Mouse (Mus musculus): ENCODE data around the gene Tmem120a.

The Tmem120a gene

DNA sequence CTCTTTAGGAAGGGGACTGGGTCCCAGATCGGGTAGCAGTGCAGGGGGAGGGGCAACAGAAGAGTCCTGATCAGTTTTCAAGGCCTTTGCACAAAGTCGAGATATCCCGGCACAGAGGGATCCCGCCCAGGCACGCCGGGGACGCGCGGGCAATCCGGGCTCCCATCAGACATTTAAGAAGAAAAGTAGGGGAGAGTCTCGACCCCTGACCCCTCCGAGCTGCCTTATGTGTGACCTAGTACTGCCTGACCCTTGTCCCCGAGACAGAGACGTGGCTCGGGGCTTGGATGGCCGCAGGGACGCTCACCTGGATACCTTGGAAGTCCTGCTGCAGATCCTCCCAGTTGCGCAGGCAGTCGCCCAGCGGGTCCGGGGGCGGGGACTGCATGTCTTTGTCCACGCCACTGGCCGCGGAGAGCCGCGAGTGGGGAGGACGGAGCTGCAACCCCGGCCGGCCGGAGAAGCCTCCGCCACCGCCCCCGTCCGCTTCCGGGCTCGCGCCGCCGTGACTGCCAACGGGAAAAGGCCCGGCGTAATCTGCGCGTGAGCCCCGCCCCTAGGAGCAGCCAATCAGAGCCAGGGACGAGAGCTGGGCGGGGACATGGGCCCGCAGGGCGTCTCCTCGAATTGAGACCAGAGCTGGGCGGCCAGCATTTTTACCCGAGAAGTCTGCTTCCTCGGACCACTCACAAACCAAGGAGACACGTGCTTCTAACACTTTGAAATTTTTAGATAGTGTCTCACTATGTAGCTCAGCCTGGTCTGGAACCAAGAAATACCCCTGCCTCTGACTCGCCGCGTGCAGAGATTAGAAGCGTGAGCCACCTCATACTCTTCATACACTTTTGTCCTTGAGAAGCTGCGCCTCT, at the start of gene Tmem120a:
Tmem120a (minus strand) TSS at position 708 of the 869 bp plus-strand sequence.
- peak; percentile 96 for DNase-seq (ENCODE audit: low spot score)

DNA sequence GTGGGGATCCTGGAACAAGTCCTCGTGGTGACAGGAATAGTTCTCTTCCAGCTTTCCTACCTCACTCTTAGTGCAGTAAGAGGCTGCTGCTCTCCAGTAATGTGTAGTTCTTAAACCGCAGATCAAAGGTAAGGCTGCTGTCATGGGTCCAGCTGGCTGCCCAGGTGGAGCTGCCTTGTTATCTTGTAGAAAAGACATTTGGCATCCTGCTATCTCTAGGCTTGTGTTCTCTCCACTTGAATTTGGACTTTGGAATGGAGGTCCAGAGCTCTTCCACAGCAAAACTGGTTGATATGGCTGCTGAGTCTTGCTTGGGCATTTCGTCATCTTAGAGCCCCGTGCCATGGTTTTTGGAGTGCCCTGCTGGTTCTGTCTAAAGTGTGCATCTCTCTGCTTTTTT, 38.7 kb upstream of the Tmem120a start:
- no peak for DNase-seq (ENCODE audit: low spot score)

- DNase-seq (ENCODE audit: low spot score) = no peak
These were observed 36.1 kb upstream of the Tmem120a start for GRCm38 (mm10) chr5:135780331-135780730.

DNA sequence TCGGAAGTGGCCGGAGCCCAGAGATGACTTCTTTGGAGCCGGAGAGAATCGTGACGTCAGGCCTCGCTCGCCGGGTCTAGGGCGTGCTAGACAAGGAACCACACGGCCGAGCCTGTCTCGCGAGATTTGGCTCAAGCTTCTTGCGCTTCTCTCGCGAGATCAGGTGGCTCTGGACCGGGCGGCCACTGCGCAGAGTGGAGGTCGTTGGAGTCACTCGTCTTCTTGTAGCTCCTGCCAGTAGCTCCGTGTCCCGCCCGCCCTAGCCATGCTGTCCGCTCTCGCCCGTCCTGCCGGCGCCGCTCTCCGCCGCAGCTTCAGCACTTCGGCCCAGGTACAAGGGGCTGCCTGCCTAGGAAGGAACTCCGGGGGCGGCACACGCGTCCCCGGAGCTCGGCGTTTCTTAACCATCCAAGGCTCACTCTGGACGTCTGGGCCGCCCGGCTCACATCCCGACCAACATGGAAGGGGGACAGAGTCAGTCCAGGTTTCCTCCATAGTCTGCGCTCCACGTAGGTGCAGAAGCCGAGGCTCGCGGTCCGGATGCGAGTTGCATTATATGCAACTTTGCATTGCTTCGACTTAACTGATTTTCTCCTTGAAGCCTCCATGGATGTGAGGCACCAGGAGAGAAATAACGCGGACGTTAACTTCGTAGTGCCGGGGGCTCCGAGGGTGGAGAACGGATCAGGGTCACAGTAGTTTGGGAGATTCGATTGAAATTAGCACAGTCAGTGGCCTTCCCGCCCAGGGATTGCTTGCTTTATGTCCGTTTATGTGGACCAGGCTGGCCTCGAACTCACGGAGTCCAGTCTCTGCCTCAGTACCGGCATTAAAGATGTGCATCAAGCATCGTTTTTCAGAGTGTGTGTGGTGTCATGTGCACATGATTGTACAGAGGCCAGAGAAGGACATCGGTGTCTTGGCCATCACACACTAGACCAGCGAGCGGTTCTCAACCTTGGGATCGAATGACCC, 34.5 kb upstream of the Tmem120a start, which contains the start of gene Mdh2:
Mdh2 (plus strand) TSS at position 10 of the 975 bp plus-strand sequence.
- peak; percentile 100 for DNase-seq (ENCODE audit: low spot score)

- DNase-seq (ENCODE audit: low spot score) = peak; percentile 73
These were observed 33.7 kb upstream of the Tmem120a start, which contains the start of gene Styxl1 for GRCm38 (mm10) chr5:135777796-135778470. Gene Styxl1, minus strand, starts transcription at chr5:135778385.

DNA sequence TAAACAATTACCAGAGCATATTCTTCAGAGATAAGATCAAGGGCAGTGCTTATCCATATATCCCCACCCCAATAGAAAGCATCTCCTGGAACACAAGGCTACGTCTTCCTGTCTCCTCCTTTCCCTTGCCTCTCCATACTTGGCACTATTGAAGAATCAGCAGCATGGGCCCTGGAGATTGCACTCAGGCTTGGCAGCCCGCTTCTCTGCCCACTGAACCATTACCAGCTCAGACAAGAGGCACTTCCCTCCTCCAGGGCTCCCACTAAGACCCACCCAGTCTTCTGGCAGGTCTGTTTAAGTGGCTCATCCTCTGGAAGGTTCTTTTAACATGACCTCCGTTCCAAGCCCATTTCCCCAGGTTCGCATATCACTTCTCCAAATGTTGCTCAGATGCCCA, 32.3 kb upstream of the Tmem120a start:
- no peak for DNase-seq (ENCODE audit: low spot score)

- DNase-seq (ENCODE audit: low spot score) = no peak
These were observed 28.3 kb upstream of the Tmem120a start for GRCm38 (mm10) chr5:135772519-135772918.

GRCm38 (mm10) chr5:135764971-135765370, 20.7 kb upstream of the Tmem120a start:
- no peak for DNase-seq (ENCODE audit: low spot score)

- DNase-seq (ENCODE audit: low spot score) = peak; percentile 84
These were observed 19.3 kb upstream of the Tmem120a start for GRCm38 (mm10) chr5:135763526-135763925.

- DNase-seq (ENCODE audit: low spot score) = no peak
These were observed 17.6 kb upstream of the Tmem120a start for GRCm38 (mm10) chr5:135761881-135762280.

GRCm38 (mm10) chr5:135751595-135751994, 7.3 kb upstream of the Tmem120a start:
- no peak for DNase-seq (ENCODE audit: low spot score)

DNA sequence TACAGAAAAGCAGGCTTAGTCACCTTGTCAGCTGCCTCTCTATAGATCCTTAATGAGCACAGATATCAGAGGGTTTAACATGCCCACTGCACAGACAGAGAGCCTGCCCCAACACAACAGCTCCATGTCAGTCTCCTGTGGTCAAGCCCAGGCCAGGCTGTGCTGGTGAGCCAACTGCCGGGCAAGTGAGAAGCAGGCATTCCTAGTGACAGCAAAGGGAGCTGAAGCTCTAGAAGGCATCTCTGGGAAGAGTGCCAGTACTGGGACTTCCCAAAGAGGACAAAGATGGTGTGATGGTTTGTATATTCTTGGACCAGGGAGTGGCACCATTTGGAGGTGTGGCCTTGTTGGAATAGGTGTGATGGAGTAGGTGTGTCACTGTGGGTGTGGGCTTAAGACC, 6.8 kb upstream of the Tmem120a start:
- DNase-seq (ENCODE audit: low spot score) = no peak

DNA sequence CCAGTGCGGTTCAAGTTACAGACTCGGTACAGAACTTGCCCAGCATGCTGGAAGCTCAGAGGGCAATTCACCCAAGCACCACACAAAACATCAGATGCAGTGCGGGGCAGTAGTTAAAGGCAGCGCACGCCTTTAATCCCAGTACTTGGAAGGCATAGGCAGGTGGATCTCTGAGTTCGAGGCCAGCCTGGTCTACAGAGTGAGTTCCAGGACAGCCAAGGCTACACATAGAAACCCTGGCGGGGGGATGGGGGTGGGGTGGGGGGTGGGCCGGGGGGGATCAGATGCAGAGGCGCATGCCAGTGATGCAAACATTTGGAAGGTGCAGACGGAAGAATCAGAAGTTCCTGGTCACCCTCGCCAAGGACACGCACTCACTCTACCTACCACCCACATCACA, 494 bp upstream of the Tmem120a start:
- no peak for DNase-seq (ENCODE audit: low spot score)

DNA sequence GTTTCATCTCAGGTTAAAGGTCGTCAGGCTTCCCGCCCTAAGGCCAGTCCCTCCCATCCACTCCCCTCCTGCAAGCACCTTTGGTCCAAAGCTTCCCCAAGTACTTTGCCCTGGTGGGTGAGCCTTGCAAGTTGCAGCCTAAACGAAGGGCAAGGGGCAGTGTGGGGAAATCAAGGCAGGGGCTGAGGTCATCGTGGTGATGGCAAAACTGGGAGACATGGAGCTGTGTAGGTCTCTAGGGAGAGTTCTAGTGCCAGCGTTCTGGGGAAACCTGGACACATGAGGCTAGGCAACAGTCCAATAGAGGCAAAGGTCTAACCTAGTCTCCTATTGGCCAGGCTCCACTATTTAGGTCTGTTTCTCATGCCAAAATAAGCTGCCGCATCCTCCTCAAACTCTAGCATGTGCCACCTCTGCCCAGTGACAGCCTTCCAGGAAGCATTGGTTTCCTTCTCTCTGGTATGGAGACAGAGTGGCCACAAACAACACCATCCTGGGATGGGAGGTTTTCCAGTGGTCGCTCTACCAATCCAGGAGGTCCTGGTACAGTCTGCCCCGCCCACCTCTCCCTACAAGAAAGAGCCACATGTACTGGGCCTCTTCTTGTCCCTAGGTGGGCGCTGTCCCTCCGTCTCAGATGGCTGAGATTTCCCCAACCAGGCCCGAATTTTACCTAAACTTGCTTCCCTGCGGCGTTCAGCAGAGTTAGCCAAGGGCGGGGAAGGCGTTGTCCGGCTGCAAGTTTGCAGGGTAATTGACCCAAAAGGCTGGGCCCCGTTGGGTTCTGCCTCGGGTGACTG, 1.1 kb downstream of the Tmem120a start:
- peak; percentile 70 for DNase-seq (ENCODE audit: low spot score)

DNA sequence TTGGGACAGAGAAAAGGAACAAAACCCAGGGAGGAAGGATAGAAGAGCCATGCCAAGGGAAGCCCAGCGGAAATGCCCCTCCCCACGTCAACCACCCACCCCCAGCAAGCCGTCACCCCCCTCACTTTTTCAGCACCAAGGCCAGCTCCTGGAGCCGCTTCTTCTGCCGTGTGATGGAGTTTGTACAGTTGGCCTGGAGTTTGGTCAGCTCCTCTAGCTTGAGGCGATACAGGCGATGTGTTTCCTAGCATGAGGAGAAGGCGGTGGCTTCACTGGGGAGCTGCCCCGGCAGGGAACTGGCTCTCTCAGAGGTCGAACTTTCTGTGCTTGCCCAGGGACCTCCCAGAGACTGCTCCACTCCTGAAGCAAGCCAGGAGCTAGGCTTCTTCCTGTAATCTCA, 2.1 kb downstream of the Tmem120a start:
- peak; percentile 25 for DNase-seq (ENCODE audit: low spot score)

GRCm38 (mm10) chr5:135738266-135738665, 6.0 kb downstream of the Tmem120a start:
- no peak for DNase-seq (ENCODE audit: low spot score)

DNA sequence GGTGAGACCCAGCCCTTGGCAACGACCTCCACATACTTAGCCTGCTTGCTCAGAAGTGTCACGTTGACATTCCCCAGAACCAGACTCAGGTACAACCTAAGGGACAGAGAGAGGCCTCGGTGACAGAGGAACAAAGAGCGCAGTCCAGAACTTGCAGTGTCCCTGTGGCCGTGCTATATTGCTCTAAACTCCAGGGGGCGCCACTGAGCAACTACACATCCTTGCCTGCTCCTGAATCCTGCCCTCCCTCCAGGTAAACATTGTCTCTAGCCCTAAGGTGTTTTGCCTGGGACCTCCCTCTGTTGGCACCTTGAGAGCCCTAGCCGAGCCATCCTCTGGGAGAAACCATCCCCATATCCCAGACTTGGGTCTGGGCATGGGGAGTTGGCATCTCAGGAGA, 7.1 kb downstream of the Tmem120a start:
- no peak for DNase-seq (ENCODE audit: low spot score)

GRCm38 (mm10) chr5:135736544-135736943, 7.7 kb downstream of the Tmem120a start:
- DNase-seq (ENCODE audit: low spot score) = no peak

DNA sequence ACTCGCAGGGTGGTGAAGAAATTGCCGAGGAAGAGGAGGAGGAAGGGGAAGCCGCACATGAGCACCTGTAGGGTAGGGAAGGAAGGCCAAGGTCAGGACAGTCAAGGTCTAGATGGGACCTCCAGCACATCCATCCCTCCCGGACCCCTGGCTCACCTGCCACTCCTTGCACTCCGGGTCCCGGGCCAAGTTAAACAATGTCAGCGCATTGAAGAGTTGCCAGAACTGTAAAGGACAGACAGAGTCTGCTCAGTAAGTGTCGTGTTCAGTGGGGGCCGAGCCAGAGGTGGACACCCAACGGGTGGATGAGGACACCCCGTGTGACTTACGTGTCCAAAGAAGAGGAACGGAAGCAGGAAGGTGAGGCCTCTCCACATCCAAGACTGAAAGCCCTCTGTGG, 8.5 kb downstream of the Tmem120a start:
- DNase-seq (ENCODE audit: low spot score) = no peak

GRCm38 (mm10) chr5:135734057-135734680, 10.1 kb downstream of the Tmem120a start:
- DNase-seq (ENCODE audit: low spot score) = no peak

DNA sequence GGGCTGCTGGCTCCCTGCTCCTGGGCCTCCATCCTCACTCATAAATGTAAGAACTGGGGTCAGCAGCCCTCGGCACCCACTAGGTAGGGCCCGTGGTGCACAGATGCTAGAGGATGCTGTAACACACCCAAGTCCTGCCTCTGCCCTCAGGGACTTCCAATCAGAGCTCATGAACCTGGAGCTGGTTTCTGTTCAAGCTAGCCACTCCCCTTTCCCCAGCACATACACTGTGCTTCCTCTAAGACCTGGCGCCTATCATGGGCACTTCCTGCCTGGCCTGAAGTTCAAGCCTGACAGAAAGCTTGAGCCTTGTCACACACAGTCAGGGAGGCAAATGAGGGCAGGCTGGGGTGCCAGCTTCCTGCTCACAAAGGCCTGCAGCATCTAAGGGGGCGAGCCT, 11.2 kb downstream of the Tmem120a start:
- DNase-seq (ENCODE audit: low spot score) = no peak
